Mouse (Mus musculus) limb, embryonic 15.5 days (tissue): ENCODE measurements around the gene Rhox1. TPM values are rescaled to one million over a fixed set of nuclear protein-coding genes. Genes with fewer than 3 reads are reported as not detected.

ENCODE experiments used
- polyA plus RNA-seq: library from polyadenylated mRNA; unstranded; fragments of >200 nt; fragmentation: Nextera tagmentation; extraction: Ambion mirVana; gene quantifications from 2 replicates; pipeline ENCODE4 v1.2.1, GENCODE M21; 2015

The Rhox1 gene
- polyA plus RNA-seq, 1 experiment from 2014 or later: not detected

Other genes starting within 250 kb of the Rhox1 start
- gene Sept6, start 230.5 kb downstream of the Rhox1 start, polyA plus RNA-seq: 43.9 and 45.9 TPM in 2 replicates
- gene Sowahd, start 173.4 kb downstream of the Rhox1 start, polyA plus RNA-seq: not detected in 2 replicates
- 405 and 591 TPM in 2 replicates for gene Rpl39, start 136.9 kb downstream of the Rhox1 start, polyA plus RNA-seq
- gene Upf3b, start 111.9 kb downstream of the Rhox1 start, polyA plus RNA-seq: 14.9 and 15.0 TPM in 2 replicates
- 13.8 and 14.4 TPM in 2 replicates for gene Nkap, start 95.5 kb downstream of the Rhox1 start, polyA plus RNA-seq
- gene Akap14, start 53.4 kb downstream of the Rhox1 start, polyA plus RNA-seq: not detected in 2 replicates
- 385 and 433 TPM in 2 replicates for gene Ndufa1, start 31.1 kb downstream of the Rhox1 start, polyA plus RNA-seq
- 12.5 and 12.6 TPM in 2 replicates for gene Rnf113a1, start 31.0 kb downstream of the Rhox1 start, polyA plus RNA-seq
- gene Gm9, start 11.2 kb downstream of the Rhox1 start, polyA plus RNA-seq: not detected in 2 replicates
- not detected in 2 replicates for gene Rhox2a, start 22.7 kb upstream of the Rhox1 start, polyA plus RNA-seq
- not detected in 2 replicates for gene Rhox3a, start 27.7 kb upstream of the Rhox1 start, polyA plus RNA-seq
- not detected in 2 replicates for gene Rhox4a, start 43.1 kb upstream of the Rhox1 start, polyA plus RNA-seq
- gene Rhox3a2, start 157.8 kb upstream of the Rhox1 start, polyA plus RNA-seq: not detected in 2 replicates
- gene Rhox4a2, start 168.6 kb upstream of the Rhox1 start, polyA plus RNA-seq: 0.36 and 0.70 TPM in 2 replicates
- not detected in 2 replicates for gene Rhox2b, start 189.8 kb upstream of the Rhox1 start, polyA plus RNA-seq
- gene Rhox4b, start 210.2 kb upstream of the Rhox1 start, polyA plus RNA-seq: 0.26 and 0.65 TPM in 2 replicates
- not detected in 2 replicates for gene Rhox2c, start 231.4 kb upstream of the Rhox1 start, polyA plus RNA-seq
- not detected in 2 replicates for gene Rhox3c, start 236.3 kb upstream of the Rhox1 start, polyA plus RNA-seq